Mouse (Mus musculus) ES-Bruce4 (cell line): ENCODE measurements at regions not wholly inside any gene's neighbourhood (a gene's known extent, or its start where the extent isn't known, plus 50 kb on each side); places are given as distances from the start of the nearest gene placed in this dataset.

Experiments used
- CTCF ChIP-seq: IDR thresholded peaks from one replicate; pipeline ENCODE4 v1.8.1; 2011; ENCODE audit warnings: low read depth, low read length
- EP300 ChIP-seq: IDR thresholded peaks from 2 replicates; pipeline ENCODE4 v1.6.1; 2011; ENCODE audit warnings: low read depth, low read length; ENCODE audit not compliant: insufficient read depth
- POLR2A ChIP-seq: IDR thresholded peaks from one replicate; pipeline ENCODE4 v1.8.1; 2011; ENCODE audit warnings: low read length; ENCODE audit not compliant: insufficient read depth

DNA sequence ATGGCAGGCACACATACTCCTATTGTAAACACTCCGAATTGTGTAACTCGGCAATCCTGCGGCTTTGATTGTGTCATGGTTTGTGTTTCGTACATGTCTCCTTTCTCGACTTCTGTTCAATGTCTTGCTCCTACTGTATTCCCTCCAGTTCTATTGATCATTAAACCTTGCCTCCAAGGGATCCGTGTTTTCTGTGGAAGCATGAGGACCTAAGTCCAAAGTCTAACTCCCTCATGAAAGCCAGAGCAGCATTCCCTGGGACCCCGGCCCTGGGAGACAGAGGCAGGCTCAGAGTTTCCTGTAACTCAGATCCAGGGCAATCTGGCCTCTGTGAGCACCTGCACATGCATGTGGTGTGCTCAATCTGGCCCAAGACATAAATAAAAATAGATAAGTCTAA lies 521.7 kb upstream of the Kdm8 start:
- TF ChIP-seq EP300 (no peak), CTCF (no peak), POLR2A (no peak)
